Mouse (Mus musculus) heart, adult 9 months (tissue): ENCODE data around the gene Fbxo9.
"Not testable (repeated sequence)": the region's sequence is repeated elsewhere in the genome, so short reads cannot be mapped to it uniquely, and the experiment has no call there.

Source experiments
- DNase-seq, 2 experiments: peaks; one replicate each; pipeline ENCODE4 v3.0.0; 2022; ENCODE audit warnings: low spot score in 2 of 2

Gene Fbxo9

GRCm38 (mm10) chr9:78108796-78109239 lies at the start of gene Fbxo9, which contains the start of gene Ick:
Gene Fbxo9, minus strand, starts transcription at chr9:78109065.
Gene Ick, plus strand, starts transcription at chr9:78109192.
- peak; percentile 91 to 93 for DNase-seq

- no peak for DNase-seq
Observed at GRCm38 (mm10) chr9:78157221-78157620, 48.4 kb upstream of the Fbxo9 start.

DNA sequence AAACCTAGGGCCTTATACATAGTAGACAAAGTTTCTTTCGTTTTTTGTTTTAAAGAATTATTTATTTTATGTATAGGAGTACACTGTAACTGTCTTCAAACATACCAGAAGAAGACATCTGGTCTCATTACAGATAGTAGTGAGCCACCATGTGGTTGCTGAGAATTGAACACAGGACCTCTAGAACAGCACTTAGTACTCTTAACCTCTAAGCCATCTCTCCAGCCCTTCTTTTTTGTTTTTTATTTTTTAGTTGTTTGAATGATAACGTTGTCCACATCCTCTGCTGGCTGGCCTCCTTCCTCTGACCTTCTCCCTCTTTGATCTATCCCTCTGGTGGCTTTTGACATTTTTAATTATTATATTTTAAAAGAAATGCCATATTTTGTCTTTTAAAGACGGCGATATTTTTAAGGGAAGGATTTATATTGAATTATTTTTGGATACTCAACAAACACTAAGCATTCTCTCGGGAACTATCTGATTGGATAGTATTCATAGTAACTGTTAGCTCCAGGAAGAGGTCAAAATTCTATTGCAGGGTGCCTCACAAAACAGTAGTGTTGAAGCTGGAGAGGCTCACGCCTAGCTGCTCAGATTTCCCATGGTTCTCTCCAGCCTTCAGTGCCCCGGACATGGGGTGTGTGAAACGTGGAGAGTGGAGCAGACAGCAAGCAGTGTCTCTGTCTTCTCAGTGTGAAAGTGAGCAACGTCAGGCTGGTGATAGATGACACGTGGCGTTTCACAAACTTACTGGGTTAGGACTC lies 45.5 kb upstream of the Fbxo9 start:
- peak in 1 of 2 experiments; percentile 28 for DNase-seq

DNA sequence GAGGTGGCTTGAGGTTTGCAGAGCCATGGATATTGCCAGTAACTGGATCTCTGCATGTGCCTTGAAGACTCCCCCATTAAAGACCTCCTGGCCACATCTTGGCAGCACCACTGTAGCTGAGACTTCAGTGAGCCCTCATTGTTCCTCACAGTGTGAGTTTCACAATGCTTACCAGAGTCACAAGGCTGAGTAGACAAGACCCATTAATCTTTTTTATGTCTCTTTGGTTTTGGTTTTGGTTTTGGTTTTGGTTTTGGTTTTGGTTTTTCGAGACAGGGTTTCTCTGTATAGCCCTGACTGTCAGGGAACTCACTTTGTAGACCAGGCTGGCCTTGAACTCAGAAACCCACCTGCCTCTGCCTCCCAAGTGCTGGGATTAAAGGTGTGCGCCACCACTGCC lies 40.9 kb upstream of the Fbxo9 start:
- not testable (repeated sequence) for DNase-seq

GRCm38 (mm10) chr9:78148149-78148548 lies 39.3 kb upstream of the Fbxo9 start:
- DNase-seq = no peak

GRCm38 (mm10) chr9:78146627-78147026 lies 37.8 kb upstream of the Fbxo9 start:
- DNase-seq = no peak

DNA sequence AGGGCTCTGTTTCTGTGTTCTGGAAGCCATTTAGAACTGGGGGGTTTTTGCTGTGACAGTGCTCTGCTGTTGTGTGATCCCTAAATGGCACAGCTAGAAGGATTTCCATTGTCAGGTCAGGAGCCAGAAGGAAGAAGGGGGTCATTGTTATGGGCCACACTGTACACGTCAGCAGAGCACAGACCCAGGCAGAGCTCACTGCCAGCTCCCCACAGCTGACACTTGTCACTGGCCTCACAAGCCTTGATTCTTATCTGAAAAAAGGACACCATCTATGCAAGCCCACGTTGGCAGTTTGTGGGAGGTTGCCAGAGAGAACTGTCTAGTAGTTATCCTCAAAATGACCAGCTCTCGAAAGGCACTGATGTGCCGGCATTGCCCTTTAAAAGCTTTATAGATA lies 37.2 kb upstream of the Fbxo9 start:
- DNase-seq = no peak

DNA sequence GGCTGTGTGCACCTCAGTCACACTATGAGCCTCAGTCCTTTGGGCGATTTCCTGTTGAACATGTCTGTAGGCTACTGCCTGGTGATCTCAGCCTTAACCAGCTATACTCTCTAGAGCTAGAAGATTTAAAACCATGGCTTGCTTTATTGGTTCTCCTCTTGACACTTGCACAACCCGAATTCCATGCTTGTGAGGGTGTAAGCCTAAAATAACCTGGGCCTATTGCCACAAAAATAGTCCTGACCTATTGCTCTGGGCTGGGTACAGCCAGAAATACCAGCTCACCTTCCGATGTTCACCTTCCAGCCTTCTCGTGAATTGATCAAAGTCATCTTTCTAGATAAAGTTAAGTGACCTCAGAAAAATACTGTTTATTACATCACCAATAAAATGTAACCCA lies 30.6 kb upstream of the Fbxo9 start:
- peak; percentile 40 to 50 for DNase-seq

DNA sequence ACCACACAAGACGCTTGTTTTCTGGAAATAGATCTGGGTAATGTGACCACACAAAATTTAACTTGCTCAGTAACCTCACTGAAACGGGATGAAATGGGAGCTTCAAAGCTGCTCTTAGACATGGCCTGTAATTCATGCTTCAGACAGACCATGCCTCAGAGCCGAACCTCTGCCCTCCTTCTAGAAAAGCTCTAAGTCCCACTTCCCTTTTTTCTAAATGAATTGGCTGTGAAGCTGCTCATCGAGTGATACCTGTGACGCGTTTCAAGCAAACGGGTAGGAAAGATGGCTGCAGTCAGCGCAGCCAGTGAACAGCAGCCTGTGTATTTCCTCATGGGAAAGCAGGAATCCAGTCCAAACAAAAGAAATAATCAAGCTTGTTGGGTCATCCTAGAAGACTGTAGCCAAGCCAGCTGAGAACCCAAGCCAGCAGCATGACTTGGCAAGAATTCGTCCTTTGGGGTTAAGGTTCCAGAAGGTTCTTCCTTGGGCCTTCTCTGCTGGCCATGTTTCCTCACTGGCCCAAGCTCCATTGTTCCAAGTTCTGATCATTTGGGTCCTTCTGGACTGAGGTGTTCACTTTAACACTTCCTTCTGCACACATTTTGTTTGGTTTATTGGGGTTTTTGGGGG lies 29.3 kb upstream of the Fbxo9 start:
- DNase-seq = peak; percentile 47 to 70

GRCm38 (mm10) chr9:78135658-78136057 lies 26.8 kb upstream of the Fbxo9 start:
- DNase-seq = no peak

- DNase-seq = no peak
Observed at GRCm38 (mm10) chr9:78126643-78127042, 17.8 kb upstream of the Fbxo9 start.

DNA sequence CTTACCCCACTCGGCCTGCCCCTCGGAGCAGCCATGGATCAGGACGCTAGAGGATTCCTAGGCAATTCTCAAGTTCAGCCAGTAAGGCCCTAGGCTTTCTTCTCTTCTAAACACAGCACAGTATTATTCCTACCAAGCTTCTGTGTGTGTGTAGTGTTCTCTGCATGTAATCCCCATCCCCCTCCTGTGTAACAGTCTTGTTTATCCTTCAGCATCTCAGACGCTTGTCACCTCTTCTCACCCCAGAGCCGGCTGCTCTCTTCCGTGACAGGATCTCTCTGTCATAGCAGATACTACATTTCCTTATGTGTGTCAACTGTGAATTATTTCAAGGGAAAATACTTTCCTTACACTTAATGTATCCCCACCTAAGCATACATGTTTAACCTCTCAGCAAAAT lies 17.1 kb upstream of the Fbxo9 start:
- DNase-seq = no peak

- DNase-seq = no peak
Observed at GRCm38 (mm10) chr9:78124297-78124696, 15.4 kb upstream of the Fbxo9 start.

GRCm38 (mm10) chr9:78122939-78123712 lies 14.3 kb upstream of the Fbxo9 start:
- DNase-seq = peak in 1 of 2 experiments; percentile 21

GRCm38 (mm10) chr9:78121985-78122384 lies 13.1 kb upstream of the Fbxo9 start:
- no peak for DNase-seq

DNA sequence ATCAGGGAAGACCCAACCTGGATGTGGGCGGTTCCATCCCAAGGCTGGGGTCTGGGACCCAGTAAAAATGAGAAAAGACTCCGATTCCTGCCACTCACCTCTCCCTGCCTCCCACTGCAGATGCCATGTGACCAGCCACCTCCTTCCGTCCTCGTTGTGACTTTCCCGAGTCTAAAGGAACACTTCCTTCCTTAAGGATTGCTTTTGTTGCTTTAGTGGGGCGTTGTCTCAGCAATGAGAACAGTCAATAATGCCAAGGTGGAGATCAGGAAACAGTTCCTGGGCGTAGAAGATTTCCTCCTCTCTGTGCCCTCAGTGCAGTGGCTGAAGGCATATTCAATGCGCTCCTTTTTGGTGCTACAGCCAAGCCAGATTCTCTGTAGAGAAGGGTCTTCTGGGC lies 12.5 kb upstream of the Fbxo9 start:
- peak; percentile 40 to 67 for DNase-seq

GRCm38 (mm10) chr9:78117690-78118089 lies 8.8 kb upstream of the Fbxo9 start:
- DNase-seq = no peak

DNA sequence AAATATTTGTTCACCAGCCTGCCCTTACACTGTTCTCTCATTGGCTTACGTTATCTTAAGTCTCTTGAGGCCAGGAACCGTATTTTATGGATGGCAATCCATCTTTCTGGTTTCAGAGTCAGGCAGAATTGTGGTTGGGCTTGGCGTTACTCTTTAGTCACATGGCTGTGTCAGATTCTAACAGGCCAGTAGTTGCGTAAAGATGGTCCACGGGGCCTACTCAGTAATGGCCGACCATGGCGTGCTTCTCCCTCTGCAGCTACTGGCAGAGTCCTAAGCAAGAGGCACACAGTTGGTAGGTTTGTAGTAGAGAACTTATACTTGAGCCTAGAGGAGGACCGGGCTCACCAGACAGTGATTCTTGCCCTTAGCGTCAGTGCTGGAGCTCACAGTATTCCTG lies 6.9 kb upstream of the Fbxo9 start:
- DNase-seq = peak; percentile 44 to 49

DNA sequence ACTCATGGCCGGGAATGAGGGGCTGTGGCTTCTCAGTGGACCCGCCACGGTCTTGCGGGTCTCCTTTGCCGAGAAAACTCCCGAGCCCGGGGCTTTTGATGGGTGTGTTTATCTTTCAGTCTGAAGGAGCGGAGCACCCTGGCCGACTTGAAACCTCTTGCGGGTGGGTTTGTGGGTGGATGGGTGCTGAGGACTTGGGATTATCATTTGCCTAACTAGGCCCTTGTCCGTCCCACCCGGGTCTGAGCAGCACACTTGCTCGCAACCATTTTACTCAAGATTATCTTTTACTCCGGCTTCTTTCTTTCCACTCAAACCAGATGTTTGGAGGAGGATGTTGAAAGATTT lies 4.6 kb upstream of the Fbxo9 start:
- no peak for DNase-seq

DNA sequence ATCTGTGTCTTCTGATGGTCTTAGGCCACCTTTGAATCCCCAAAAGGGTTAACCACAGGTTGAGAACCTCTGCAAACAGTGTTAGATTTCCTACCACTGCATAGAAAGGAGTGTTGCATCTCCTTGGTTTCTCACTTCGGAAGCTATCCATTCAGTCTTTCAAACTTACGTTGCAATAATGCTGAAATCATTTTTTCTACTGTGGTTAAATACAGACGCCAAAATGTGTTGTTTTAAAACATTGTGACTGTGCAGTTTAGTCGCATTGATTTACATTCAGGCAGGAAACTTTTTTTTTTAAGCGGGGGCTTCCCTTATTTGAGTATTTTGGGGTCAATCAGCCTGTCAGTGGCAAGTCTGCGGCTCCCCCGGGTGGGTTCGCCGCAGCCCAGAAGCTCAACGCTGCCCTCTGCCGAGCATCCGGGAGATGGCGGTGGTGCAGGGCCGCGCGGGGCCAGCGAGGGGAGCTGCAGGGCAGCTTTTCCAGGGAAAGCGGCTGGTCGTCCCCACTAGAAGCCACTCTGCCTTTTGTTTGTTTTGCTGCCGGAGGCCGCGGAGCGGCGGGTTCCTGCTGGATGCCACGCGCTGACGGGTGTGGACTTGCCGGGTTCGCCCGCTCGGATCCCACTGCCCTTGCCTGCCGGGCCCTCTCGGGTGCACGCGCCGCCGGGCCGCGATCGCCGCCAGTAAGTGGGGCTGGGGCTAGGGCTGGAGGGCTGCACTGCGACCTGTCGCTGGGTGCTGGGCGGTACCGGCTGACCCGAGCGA lies 4.1 kb upstream of the Fbxo9 start:
- DNase-seq = peak; percentile 94 to 95

DNA sequence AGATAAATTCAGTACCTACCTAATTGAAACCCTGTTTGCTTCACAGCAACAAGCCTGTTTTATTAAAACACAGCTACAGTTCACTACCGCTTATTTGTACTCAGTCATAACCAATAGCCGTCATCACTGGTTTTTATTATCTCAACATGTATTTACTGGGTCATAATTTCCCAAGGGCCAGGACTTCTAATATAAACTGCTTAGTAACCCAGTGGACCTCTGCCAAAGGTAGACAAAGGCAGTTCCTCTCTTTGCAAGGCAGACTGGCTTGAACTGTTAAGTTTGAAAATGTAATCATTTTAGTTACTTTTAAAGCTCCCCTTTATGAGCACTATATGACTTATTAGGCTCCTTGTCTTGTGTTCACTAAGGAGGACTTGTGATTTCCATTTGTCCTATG lies 2.6 kb upstream of the Fbxo9 start:
- DNase-seq = no peak

GRCm38 (mm10) chr9:78109656-78110055 lies 791 bp upstream of the Fbxo9 start:
- peak in 1 of 2 experiments; percentile 21 for DNase-seq
